Comparison of ENCODE assay signal across 22 mouse cellular contexts in the genomic region with DNA sequence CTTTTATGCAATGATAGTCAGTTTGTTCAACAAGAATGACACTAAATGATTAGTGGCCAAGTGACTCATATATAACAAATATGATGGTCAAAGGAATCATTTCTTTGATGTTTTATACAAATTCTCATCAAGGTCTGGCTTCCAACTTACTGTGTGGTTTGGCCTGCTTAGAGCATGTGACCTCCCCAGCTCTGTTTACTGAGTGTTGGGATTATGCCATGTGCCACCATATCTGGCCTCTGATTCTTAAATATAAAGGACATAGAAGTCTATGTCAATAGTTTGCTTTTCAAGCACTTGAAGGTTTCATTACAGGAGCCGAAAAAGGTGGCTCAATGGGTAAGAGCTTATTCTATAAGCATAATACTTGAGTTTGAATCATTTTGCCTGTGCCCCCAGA. TPM values are rescaled to one million over a fixed set of nuclear protein-coding genes. Genes with fewer than 3 reads are reported as not detected.
DNase-seq lines count a peak whose midpoint lies in the region; ATAC-seq and TF ChIP-seq lines count a peak whose summit lies in the region.
"Had no signal": no experiment of that assay in that cellular context is flagged by ENCODE, and none has a peak within 500 bp of the region (broad histone marks: within the 10 kb centered on the region; RNA-seq: fewer than 3 reads in every experiment).

No protein-coding gene starts in this region.

- no peak overlapping the region for H3K9ac ChIP-seq in liver, embryonic 15.5 days
- no peak overlapping the region for H3K9ac ChIP-seq in liver, postnatal 0 days (replicated peaks)
- H3K9ac ChIP-seq: embryonic facial prominence, embryonic 12.5 days; forebrain, embryonic 13.5 days; forebrain, embryonic 15.5 days; forebrain, postnatal 0 days had no signal

- 0 out of 2 replicates have a peak overlapping the region, but pooled peaks have one; percentile 7 for H3K27ac ChIP-seq in liver, embryonic 15.5 days (replicated peaks)
- no peak overlapping the region for H3K27ac ChIP-seq in liver, postnatal 0 days (ENCODE audit: low read depth)
- H3K27ac ChIP-seq: embryonic facial prominence, embryonic 10.5 days; embryonic facial prominence, embryonic 12.5 days; forebrain, embryonic 13.5 days; forebrain, embryonic 15.5 days had no signal

- no peaks in the 10 kb centered on the region for H3K27me3 ChIP-seq in liver, embryonic 15.5 days
- no peaks in the 10 kb centered on the region for H3K27me3 ChIP-seq in liver, postnatal 0 days (ENCODE audit: insufficient read depth, low read length)
- H3K27me3 ChIP-seq: CH12.LX; embryonic facial prominence, embryonic 12.5 days; forebrain, embryonic 13.5 days; forebrain, embryonic 15.5 days had no signal

- intact Hi-C loops in heart, postnatal 10 days (cut with DNase I): no loop called here

- peak; percentile 54 for DNase-seq in heart, adult 11 months
- no peak for DNase-seq in heart, postnatal 10 days
- no peak for DNase-seq in liver, postnatal 0 days
- DNase-seq in Muller cell, postnatal 12 days (ENCODE audit: inconsistent ontology term): peak; percentile 60
- no peak for DNase-seq in retina, embryonic 14.5 days (ENCODE audit: low spot score)
- DNase-seq in cerebellum, postnatal 25 days: no peak
- DNase-seq: adrenal gland, adult 2 months; adrenal gland, postnatal 10 days; adrenal gland, postnatal 25 days; cerebellum, adult 11 months; cerebellum, adult 18-20 months; cerebellum, adult 8-10 months; cerebellum, adult 9-11 months; cerebellum, postnatal 14 days; forebrain, postnatal 0 days had no signal

- no peak for TF ChIP-seq CTCF in liver, postnatal 0 days (IDR thresholded peaks at IDR 0.05; ENCODE audit: low read depth)

- 72% methylated on average over 1 of the region's 1 CpGs for WGBS in liver, embryonic 15.5 days (ENCODE audit: insufficient replicate concordance)
- 89% methylated on average over 1 of the region's 1 CpGs for WGBS in liver, postnatal 0 days (ENCODE audit: insufficient replicate concordance)

- H3K4me3 ChIP-seq in liver, embryonic 15.5 days (replicated peaks): no peak overlapping the region
- H3K4me3 ChIP-seq in liver, postnatal 0 days (ENCODE audit: low read depth, low read length): no peak overlapping the region
- H3K4me3 ChIP-seq: embryonic facial prominence, embryonic 10.5 days; embryonic facial prominence, embryonic 12.5 days; forebrain, embryonic 13.5 days; forebrain, embryonic 15.5 days had no signal

- H3K4me1 ChIP-seq in liver, embryonic 15.5 days (replicated peaks): peaks cover 23% of the 10 kb centered on the region
- peaks cover 6% of the 10 kb centered on the region; the same call in 1 of the 2 replicates for H3K4me1 ChIP-seq in liver, postnatal 0 days (ENCODE audit: insufficient read depth)
- H3K4me1 ChIP-seq: embryonic facial prominence, embryonic 12.5 days; forebrain, embryonic 13.5 days; forebrain, embryonic 15.5 days had no signal

- ATAC-seq in liver, embryonic 15.5 days (ENCODE audit: insufficient read depth): no peak
- no peak for ATAC-seq in liver, postnatal 0 days
- ATAC-seq: CD4-positive, CD25-positive, alpha-beta regulatory T cell, adult 4 months; forebrain, embryonic 13.5 days; forebrain, embryonic 15.5 days; forebrain, postnatal 0 days had no signal

- TF ChIP-seq EP300 in liver, postnatal 0 days (IDR thresholded peaks at IDR 0.05; ENCODE audit: low read depth): no peak

- peaks cover 6% of the 10 kb centered on the region; the same call in 1 of the 2 replicates for H3K36me3 ChIP-seq in liver, embryonic 15.5 days (replicated peaks)
- no peaks in the 10 kb centered on the region for H3K36me3 ChIP-seq in liver, postnatal 0 days (replicated peaks; ENCODE audit: insufficient read depth, low read length)
- H3K36me3 ChIP-seq: embryonic facial prominence, embryonic 10.5 days; embryonic facial prominence, embryonic 12.5 days; forebrain, embryonic 15.5 days had no signal

- H3K4me2 ChIP-seq in liver, embryonic 15.5 days: no peak overlapping the region
- H3K4me2 ChIP-seq in liver, postnatal 0 days (ENCODE audit: low read depth, low read length): no peak overlapping the region
- H3K4me2 ChIP-seq: embryonic facial prominence, embryonic 12.5 days; forebrain, embryonic 13.5 days; forebrain, embryonic 15.5 days had no signal

- H3K9me3 ChIP-seq in liver, embryonic 15.5 days (replicated peaks): no peaks in the 10 kb centered on the region
- peaks cover 6% of the 10 kb centered on the region; the same call in 1 of the 2 replicates for H3K9me3 ChIP-seq in liver, postnatal 0 days (ENCODE audit: low read length)
- H3K9me3 ChIP-seq: embryonic facial prominence, embryonic 10.5 days; embryonic facial prominence, embryonic 12.5 days; forebrain, embryonic 13.5 days; forebrain, embryonic 15.5 days had no signal

RNA-seq across cellular contexts. Expression of a gene that starts 15.1 kb away (rescaled TPM):
- 1 to 10 TPM; 4.3 to 4.7 TPM for total RNA-seq in heart, postnatal 10 days (2021)
- 17.3 and 18.8 TPM in 2 replicates for polyA plus RNA-seq in liver, embryonic 15.5 days (2015; fragmentation: Nextera tagmentation; extraction: Ambion mirVana)
- polyA plus RNA-seq in liver, postnatal 0 days (2015; fragmentation: Nextera tagmentation; extraction: Ambion mirVana): 23.4 and 24.1 TPM in 2 replicates

RNA-seq across cellular contexts. Expression of a gene that starts 15.2 kb away (rescaled TPM):
- total RNA-seq in heart, postnatal 10 days (2021): 10 to 100 TPM; 36.3 to 39.8 TPM
- polyA plus RNA-seq in liver, embryonic 15.5 days (2015; fragmentation: Nextera tagmentation; extraction: Ambion mirVana): 30.8 and 32.0 TPM in 2 replicates
- 22.1 and 25.2 TPM in 2 replicates for polyA plus RNA-seq in liver, postnatal 0 days (2015; fragmentation: Nextera tagmentation; extraction: Ambion mirVana)

Comparison
In these comparisons a context has a peak if more than half of its experiments do, and no peak if none do; other contexts are left out.
1. DNase-seq: peak in heart, adult 11 months (single experiment) and Muller cell, postnatal 12 days (single experiment); none in heart, postnatal 10 days (0 of 2), liver, postnatal 0 days (single experiment), retina, embryonic 14.5 days (single experiment) and cerebellum, postnatal 25 days (0 of 2).